Mouse (Mus musculus) thymus, adult 2 months (tissue): Measurements from ENCODE around the gene Sdcbp2. TPM values are rescaled to one million over a fixed set of nuclear protein-coding genes. Genes with fewer than 3 reads are reported as not detected.

Source experiments
- DNase-seq: peaks from one replicate; pipeline ENCODE4 v3.0.0; 2021
- H3K27ac ChIP-seq: fragments of 200-500 bp; 2 replicates; pipeline ENCODE4 v1.5.1; 2012; ENCODE audit warnings: low read length, control low read depth; ENCODE audit not compliant: control insufficient read depth, insufficient read depth
- H3K27me3 ChIP-seq: fragments of 200-500 bp; 2 replicates; pipeline ENCODE4 v1.6.1; 2012; ENCODE audit warnings: mild to moderate bottlenecking, low read length, moderate library complexity, mixed read lengths; ENCODE audit not compliant: control insufficient read depth, insufficient read depth
- H3K36me3 ChIP-seq: fragments of 200-500 bp; 2 replicates; pipeline ENCODE4 v1.6.1; 2012; ENCODE audit warnings: mild to moderate bottlenecking, low read length, moderate library complexity; ENCODE audit not compliant: control insufficient read depth, insufficient read depth
- H3K4me1 ChIP-seq: fragments of 200-500 bp; replicated peaks from 2 replicates; pipeline ENCODE4 v1.6.1; 2012; ENCODE audit warnings: low read length; ENCODE audit not compliant: control insufficient read depth, insufficient read depth
- H3K4me3 ChIP-seq: fragments of 200-500 bp; 2 replicates; pipeline ENCODE4 v1.5.1; 2012; ENCODE audit warnings: mild to moderate bottlenecking, low read length, control low read depth, moderate library complexity; ENCODE audit not compliant: control insufficient read depth, insufficient read depth
- CTCF ChIP-seq: fragments of 200-500 bp; IDR thresholded peaks from 2 replicates; pipeline ENCODE4 v1.5.1; 2012; ENCODE audit warnings: mild to moderate bottlenecking, control low read depth, low read length, moderate library complexity, borderline replicate concordance; ENCODE audit not compliant: control insufficient read depth, poor library complexity, insufficient read depth; ENCODE audit errors: extremely low read depth
- POLR2A ChIP-seq: fragments of 200-500 bp; IDR thresholded peaks from 2 replicates; pipeline ENCODE4 v1.6.1; 2012; ENCODE audit warnings: mild to moderate bottlenecking, low read length, control low read depth, moderate library complexity; ENCODE audit not compliant: control insufficient read depth, poor library complexity, insufficient read depth; ENCODE audit errors: extremely low read depth
- WGBS: fragments of 180-500 bp; shearing (Covaris S2); methylation state at CpG from one replicate; pipeline ENCODE4 v1.1.7; 2018; 5-methylcytosine and 5-hydroxymethylcytosine counted together
- polyA plus RNA-seq: library from polyadenylated mRNA; depleted of rRNA; stranded (reverse); fragments of >200 nt; gene quantifications from 2 replicates; pipeline ENCODE4 v1.2.3, GENCODE M21; 2012; rRNA removed

The Sdcbp2 gene
- polyA plus RNA-seq, 1 experiment, result 4.6 TPM

GRCm38 (mm10) chr2:151636015-151636402 lies 63.6 kb downstream of the Sdcbp2 start:
- H3K27me3 ChIP-seq, result peaks cover 5% of the 10 kb centered on the region; the same call in 1 of the 2 replicates
- H3K4me1 ChIP-seq, result no peaks in the 10 kb centered on the region; the same call in 1 of the 2 replicates
- no peaks in the 10 kb centered on the region for H3K36me3 ChIP-seq
- TF ChIP-seq CTCF, result no peak
- no peak for TF ChIP-seq POLR2A
- WGBS, result 76% methylated on average over 2 of the region's 2 CpGs
- no peak overlapping the region for H3K4me3 ChIP-seq
- H3K27ac ChIP-seq, result no peak overlapping the region
- DNase-seq, result no peak

Other genes with a start within 250 kb of the Sdcbp2 start
- not detected in 2 replicates for gene 4921509C19Rik, start 96.5 kb upstream of the Sdcbp2 start, polyA plus RNA-seq
- gene Nsfl1c, start 78.4 kb upstream of the Sdcbp2 start, polyA plus RNA-seq, result 64.1 and 79.3 TPM in 2 replicates
- gene Fkbp1a, start 30.1 kb upstream of the Sdcbp2 start, polyA plus RNA-seq, result 126 and 146 TPM in 2 replicates
- 0.23 and 0.27 TPM in 2 replicates for gene Snph, start 60.0 kb downstream of the Sdcbp2 start, polyA plus RNA-seq
- gene Rad21l, start 95.9 kb downstream of the Sdcbp2 start, polyA plus RNA-seq, result not detected in 2 replicates
- 0.61 and 1.1 TPM in 2 replicates for gene Tmem74b, start 129.4 kb downstream of the Sdcbp2 start, polyA plus RNA-seq
- 63.4 and 67.9 TPM in 2 replicates for gene Psmf1, start 171.6 kb downstream of the Sdcbp2 start, polyA plus RNA-seq